Mouse (Mus musculus) heart, embryonic 13.5 days (tissue): ENCODE data around the gene Cacna2d2. TPM values are rescaled to one million over a fixed set of nuclear protein-coding genes. Genes with fewer than 3 reads are reported as not detected.

Experiments
- ATAC-seq: fragments of 200-750 bp; cut with Nextera tagmentation; 2 replicates; pipeline ENCODE4 v1.8.0; 2017; ENCODE audit warnings: moderate TSS enrichment; ENCODE audit not compliant: insufficient number of reproducible peaks, low FRiP score, low TSS enrichment; ENCODE audit errors: extremely low read depth
- H3K27ac ChIP-seq: fragments of 300-500 bp; sonication (generic); replicated peaks from 2 replicates; pipeline ENCODE4 v1.5.1; 2015; ENCODE audit warnings: moderate library complexity, mild to moderate bottlenecking, inconsistent platforms
- H3K27me3 ChIP-seq: fragments of 300-500 bp; sonication (generic); replicated peaks from 2 replicates; pipeline ENCODE4 v1.6.1; 2015; ENCODE audit warnings: mild to moderate bottlenecking, inconsistent platforms
- H3K36me3 ChIP-seq: fragments of 300-500 bp; sonication (generic); 2 replicates; pipeline ENCODE4 v1.6.1; 2015; ENCODE audit warnings: mild to moderate bottlenecking, inconsistent platforms
- H3K4me1 ChIP-seq: fragments of 300-500 bp; sonication (generic); 2 replicates; pipeline ENCODE4 v1.6.1; 2015; ENCODE audit warnings: inconsistent platforms
- H3K4me2 ChIP-seq: fragments of 300-500 bp; sonication (generic); 2 replicates; pipeline ENCODE4 v1.6.1; 2015; ENCODE audit warnings: inconsistent platforms, mild to moderate bottlenecking, moderate library complexity
- H3K4me3 ChIP-seq: fragments of 300-500 bp; sonication (generic); 2 replicates; pipeline ENCODE4 v1.5.1; 2015; ENCODE audit warnings: moderate library complexity, mild to moderate bottlenecking, inconsistent platforms
- H3K9ac ChIP-seq: fragments of 300-500 bp; sonication (generic); 2 replicates; pipeline ENCODE4 v1.6.1; 2015; ENCODE audit warnings: inconsistent platforms, mild to moderate bottlenecking, moderate library complexity
- H3K9me3 ChIP-seq: fragments of 300-500 bp; sonication (generic); 2 replicates; pipeline ENCODE4 v1.6.1; 2016; ENCODE audit warnings: inconsistent platforms
- WGBS: fragments of 180-500 bp; shearing (Covaris S2); methylation state at CpG from one replicate; pipeline ENCODE4 v1.1.7; 2015; ENCODE audit warnings: mixed read lengths; 5-methylcytosine and 5-hydroxymethylcytosine counted together
- polyA plus RNA-seq: library from polyadenylated mRNA; unstranded; fragments of >200 nt; fragmentation: Nextera tagmentation; extraction: Ambion mirVana; gene quantifications from 2 replicates; pipeline ENCODE4 v1.2.1, GENCODE M21; 2015

The Cacna2d2 gene
- polyA plus RNA-seq, 1 experiment from 2014 or later: 3.8 TPM

DNA sequence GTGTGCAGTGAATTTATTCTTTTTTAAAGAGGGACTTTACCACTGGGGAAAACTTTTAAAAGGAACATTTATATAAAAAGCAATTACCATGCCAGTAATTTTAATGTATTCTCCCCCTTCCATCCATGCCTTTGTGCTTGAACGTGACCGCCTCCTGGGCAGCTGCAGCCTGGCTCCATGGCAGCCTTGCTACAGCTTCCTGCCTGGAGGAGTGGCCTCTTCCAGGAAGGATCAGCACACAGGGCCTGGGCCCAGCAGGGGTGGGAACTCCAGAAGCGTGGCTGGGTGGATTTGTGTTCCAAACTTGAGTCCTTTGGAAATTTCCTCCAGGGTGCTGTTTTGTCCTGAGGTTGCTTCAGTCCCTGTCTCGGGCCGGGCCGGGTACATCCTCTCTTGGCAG lies 35.9 kb downstream of the Cacna2d2 start:
- no peak overlapping the region for H3K9ac ChIP-seq
- no peaks in the 10 kb centered on the region for H3K9me3 ChIP-seq
- H3K4me2 ChIP-seq: peak overlapping the region; percentile 41
- 0 out of 2 replicates have a peak, but pooled peaks cover 7% of the 10 kb centered on the region for H3K27me3 ChIP-seq
- H3K4me1 ChIP-seq: peaks cover 56% of the 10 kb centered on the region
- WGBS: 24% methylated on average over 6 of the region's 6 CpGs
- H3K4me3 ChIP-seq: no peak overlapping the region
- H3K36me3 ChIP-seq: no peaks in the 10 kb centered on the region
- no peak overlapping the region; the same call in 1 of the 2 replicates for H3K27ac ChIP-seq
- no peak for ATAC-seq

DNA sequence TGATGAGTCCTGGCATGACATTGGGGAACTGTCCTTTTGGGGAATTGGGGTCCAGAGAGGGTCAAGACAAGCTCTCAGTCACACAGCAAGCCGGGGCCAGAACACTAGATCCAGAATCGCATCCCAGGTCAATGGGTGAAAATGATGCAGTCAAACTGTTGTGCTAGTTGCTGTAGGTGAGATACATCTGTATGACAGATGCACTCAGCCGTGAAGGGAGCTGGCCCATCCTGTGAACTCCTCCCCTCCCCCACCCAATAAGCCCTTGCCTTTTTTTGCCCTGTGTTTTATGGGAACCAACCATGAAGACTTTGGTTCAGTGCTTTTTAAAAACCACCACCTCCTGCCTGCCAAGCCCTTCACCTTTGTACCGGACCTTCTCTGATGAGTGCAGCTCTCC lies 43.5 kb downstream of the Cacna2d2 start:
- no peak for ATAC-seq
- 75% methylated on average over 4 of the region's 4 CpGs for WGBS

DNA sequence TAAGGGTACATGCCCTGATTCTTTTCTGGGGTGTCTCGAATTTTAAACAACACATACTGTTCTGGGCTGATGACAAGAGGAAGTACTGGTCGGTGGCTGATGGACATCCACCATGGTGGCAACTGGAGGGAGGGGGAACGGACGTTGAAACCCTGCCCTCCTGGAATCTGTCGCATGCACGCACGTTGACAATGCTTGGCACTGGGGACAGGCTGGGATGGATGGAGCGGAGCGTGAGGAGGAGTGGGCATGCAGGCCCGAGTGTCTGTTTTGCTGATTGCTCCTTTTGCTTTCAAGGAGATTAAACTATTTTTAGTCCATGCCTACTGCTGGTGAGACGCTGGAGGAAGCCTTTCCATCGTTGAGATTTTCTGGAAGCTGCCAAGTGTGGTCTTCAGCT lies 43.9 kb downstream of the Cacna2d2 start:
- H3K4me1 ChIP-seq: peaks cover 21% of the 10 kb centered on the region
- WGBS: 28% methylated on average over 12 of the region's 12 CpGs
- ATAC-seq: no peak
- 0 out of 2 replicates have a peak overlapping the region, but pooled peaks have one; percentile 14 for H3K9ac ChIP-seq
- peak overlapping the region; percentile 42; the same call in 1 of the 2 replicates for H3K27ac ChIP-seq
- no peak overlapping the region for H3K4me3 ChIP-seq
- H3K36me3 ChIP-seq: no peaks in the 10 kb centered on the region
- H3K27me3 ChIP-seq: peaks cover 8% of the 10 kb centered on the region; the same call in 1 of the 2 replicates
- H3K9me3 ChIP-seq: no peaks in the 10 kb centered on the region
- H3K4me2 ChIP-seq: no peak overlapping the region

More for the DNA sequence above, 43.5 kb downstream of the Cacna2d2 start:
- Histone ChIP-seq H3K9me3 (no peaks in the 10 kb centered on the region), H3K4me3 (no peak overlapping the region), H3K27ac (no peak overlapping the region), H3K9ac (no peak overlapping the region), H3K4me2 (no peak overlapping the region), H3K27me3 (0 out of 2 replicates have a peak, but pooled peaks cover 7% of the 10 kb centered on the region), H3K4me1 (peaks cover 21% of the 10 kb centered on the region), H3K36me3 (no peaks in the 10 kb centered on the region)

DNA sequence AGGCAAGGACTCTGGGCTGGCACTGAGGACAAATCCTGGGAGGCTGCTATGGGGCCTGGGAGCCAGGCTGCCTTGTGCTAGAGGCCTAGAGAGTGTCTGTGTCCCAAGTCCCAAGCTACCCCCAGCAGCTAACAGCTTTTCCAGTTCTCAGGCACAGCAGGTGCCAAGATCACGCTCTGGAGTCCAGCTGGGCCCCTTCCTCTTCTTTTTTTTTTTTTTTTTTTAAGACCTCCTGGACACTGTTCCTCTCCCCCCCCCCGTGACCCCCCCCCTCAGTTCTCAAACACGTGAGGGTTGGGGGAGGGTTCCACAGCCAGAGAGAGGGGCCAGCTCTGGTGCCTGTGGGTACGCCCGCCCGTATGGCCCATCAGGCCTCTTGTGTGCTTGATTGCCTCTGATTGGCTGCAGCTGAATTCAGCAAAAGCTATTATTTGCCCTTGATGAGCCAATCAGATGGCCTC lies 45.6 kb downstream of the Cacna2d2 start:
- no peak overlapping the region for H3K4me2 ChIP-seq
- no peaks in the 10 kb centered on the region for H3K9me3 ChIP-seq
- ATAC-seq: no peak
- H3K27ac ChIP-seq: no peak overlapping the region
- 46% methylated on average over 2 of the region's 6 CpGs for WGBS
- H3K27me3 ChIP-seq: peaks cover 22% of the 10 kb centered on the region
- H3K4me1 ChIP-seq: peaks cover 21% of the 10 kb centered on the region
- H3K9ac ChIP-seq: 0 out of 2 replicates have a peak overlapping the region, but pooled peaks have one; percentile 50
- no peaks in the 10 kb centered on the region for H3K36me3 ChIP-seq
- no peak overlapping the region for H3K4me3 ChIP-seq

DNA sequence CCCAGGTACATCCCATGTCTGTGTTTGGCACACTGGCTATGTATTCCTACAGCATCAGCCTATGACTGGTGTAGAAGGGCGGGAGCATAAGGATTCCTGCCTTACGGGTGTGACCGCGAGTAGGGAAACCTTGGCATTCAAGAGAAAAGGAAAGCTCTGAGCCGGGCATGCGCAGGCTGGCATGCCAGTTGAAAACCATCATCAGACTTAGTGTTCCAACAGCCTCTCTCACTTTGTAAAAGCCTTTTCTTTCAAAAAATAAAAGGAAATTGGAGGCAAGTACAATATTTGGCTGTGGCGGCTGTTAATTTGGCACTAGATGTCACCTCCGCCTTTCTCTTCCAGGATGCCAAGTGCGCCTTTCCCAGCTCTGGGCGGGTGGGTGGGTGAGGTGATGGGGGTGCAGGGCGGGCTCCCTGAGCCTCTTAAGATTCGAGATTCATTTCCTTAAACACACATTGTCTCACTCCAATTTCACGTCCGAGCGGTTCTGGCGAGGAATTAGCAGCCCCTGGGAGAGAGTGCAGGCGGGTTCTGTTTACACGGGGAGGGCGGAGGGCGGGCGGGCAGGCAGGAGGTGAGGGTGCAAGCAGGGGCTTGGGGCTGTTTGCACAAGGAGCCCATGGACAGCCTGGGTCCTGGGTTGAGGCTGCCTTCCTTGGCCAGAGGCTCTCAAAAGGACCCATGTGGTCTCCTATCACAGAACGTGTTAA lies 49.5 kb downstream of the Cacna2d2 start:
- Histone ChIP-seq H3K4me1 (peaks cover 20% of the 10 kb centered on the region), H3K9me3 (no peaks in the 10 kb centered on the region), H3K27me3 (peaks cover 50% of the 10 kb centered on the region), H3K36me3 (no peaks in the 10 kb centered on the region), H3K9ac (no peak overlapping the region), H3K27ac (no peak overlapping the region), H3K4me2 (no peak overlapping the region), H3K4me3 (no peak overlapping the region)
- ATAC-seq: no peak
- 50% methylated on average over 22 of the region's 22 CpGs for WGBS

DNA sequence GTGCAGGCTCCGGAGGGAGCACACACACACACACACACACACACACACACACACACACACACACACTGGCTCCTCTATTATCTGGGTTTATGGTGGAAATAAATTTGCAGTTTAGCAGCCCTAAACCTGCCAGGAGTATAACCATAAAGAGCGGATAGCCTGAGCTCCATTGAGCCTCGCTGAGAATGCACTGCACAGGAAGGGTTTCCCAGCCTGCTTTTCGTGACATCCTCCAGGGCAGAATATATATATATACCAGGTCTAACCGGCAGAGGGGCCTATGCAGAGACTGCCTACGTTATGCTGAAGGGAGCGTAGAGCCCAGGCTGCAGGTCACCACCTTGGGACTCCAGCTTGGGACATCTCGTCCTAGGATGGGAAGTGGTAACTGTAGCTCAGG lies 52.0 kb downstream of the Cacna2d2 start:
- Histone ChIP-seq H3K4me3 (no peak overlapping the region), H3K36me3 (no peaks in the 10 kb centered on the region), H3K9ac (no peak overlapping the region), H3K9me3 (no peaks in the 10 kb centered on the region), H3K27ac (no peak overlapping the region), H3K4me1 (peaks cover 15% of the 10 kb centered on the region), H3K27me3 (peaks cover 53% of the 10 kb centered on the region), H3K4me2 (no peak overlapping the region)
- 52% methylated on average over 8 of the region's 8 CpGs for WGBS
- ATAC-seq: no peak

DNA sequence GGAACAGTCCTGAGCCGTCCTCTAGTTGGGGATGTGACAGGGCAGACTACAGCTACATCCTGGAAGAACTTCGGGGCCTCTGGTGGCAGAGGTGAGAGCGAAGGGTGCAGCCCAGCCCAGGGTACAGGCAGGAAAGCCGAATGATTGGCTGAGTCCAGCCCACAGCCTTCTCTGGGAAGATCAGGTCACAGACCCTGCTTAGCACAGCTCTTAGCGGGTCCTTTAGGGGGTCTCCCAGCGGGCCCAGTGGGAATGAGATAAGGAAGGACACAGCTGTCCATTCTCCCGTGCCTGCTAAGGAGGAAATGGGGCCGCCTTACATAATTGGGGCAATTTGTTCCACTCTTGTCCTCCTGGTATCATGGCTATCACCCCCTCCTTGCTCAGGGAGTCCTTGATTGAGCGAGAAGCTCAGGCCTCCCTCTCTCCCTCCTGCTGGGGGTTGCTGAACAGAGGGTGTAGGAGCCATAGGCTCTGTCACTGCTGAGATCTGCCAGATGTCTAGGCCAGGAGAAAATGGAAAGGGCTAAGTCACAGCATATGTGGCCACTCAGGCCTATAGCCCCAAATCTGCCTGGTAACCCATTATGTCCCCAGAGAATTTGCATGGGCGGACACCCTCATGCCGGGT lies 52.6 kb downstream of the Cacna2d2 start:
- WGBS: 36% methylated on average over 11 of the region's 11 CpGs
- Histone ChIP-seq H3K4me2 (no peak overlapping the region), H3K9ac (peak overlapping the region; percentile 33; the same call in 1 of the 2 replicates), H3K27me3 (peaks cover 53% of the 10 kb centered on the region), H3K9me3 (no peaks in the 10 kb centered on the region), H3K4me3 (no peak overlapping the region), H3K36me3 (no peaks in the 10 kb centered on the region), H3K4me1 (peaks cover 15% of the 10 kb centered on the region), H3K27ac (no peak overlapping the region)
- no peak for ATAC-seq

DNA sequence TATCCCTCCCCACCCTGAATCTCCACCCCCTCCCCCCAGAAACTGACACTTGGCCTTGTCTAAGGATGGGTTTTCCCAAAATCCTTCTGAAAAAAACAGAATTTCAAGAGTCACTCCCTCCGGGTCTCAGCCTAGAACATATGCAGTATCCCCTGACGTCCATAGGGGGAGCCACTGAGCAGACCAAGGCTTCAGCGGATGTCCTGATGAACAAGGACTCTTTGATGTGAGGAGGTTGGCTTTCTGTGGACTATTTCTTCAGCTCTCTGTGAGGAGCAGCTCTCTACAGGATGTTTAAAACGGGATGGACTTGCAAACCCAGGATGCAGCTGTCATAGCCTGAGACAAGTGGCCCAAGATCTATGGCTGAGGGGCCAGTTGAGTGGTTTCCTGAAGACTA lies 53.1 kb downstream of the Cacna2d2 start:
- Histone ChIP-seq H3K4me2 (no peak overlapping the region), H3K9ac (no peak overlapping the region), H3K36me3 (no peaks in the 10 kb centered on the region), H3K27me3 (peaks cover 49% of the 10 kb centered on the region), H3K4me1 (peaks cover 15% of the 10 kb centered on the region), H3K27ac (no peak overlapping the region), H3K4me3 (no peak overlapping the region), H3K9me3 (no peaks in the 10 kb centered on the region)
- no peak for ATAC-seq
- WGBS: 30% methylated on average over 4 of the region's 4 CpGs

DNA sequence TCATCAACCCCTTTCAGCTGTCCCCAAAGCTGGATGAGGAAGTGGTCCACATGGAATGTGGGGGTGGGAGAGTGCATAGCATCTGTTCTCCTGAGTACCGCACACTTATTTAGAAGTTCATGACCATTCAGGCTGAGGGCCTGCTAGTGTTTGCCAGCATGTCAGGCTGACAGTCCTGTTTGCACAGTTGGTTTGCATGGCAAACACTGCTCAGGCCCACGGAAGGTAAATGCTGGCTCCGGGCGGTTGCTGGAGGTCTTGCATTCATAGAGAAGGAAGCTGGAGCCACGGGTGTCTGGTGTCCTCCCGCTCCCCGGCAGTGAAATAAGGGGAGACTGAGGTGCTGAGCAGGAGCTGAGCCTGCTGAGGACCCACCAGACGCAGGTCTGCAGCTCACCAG lies 53.7 kb downstream of the Cacna2d2 start:
- Histone ChIP-seq H3K9me3 (no peaks in the 10 kb centered on the region), H3K27ac (no peak overlapping the region), H3K36me3 (no peaks in the 10 kb centered on the region), H3K4me2 (no peak overlapping the region), H3K4me3 (no peak overlapping the region), H3K27me3 (peaks cover 46% of the 10 kb centered on the region), H3K4me1 (peaks cover 15% of the 10 kb centered on the region), H3K9ac (no peak overlapping the region)
- WGBS: 74% methylated on average over 8 of the region's 8 CpGs
- ATAC-seq: no peak

DNA sequence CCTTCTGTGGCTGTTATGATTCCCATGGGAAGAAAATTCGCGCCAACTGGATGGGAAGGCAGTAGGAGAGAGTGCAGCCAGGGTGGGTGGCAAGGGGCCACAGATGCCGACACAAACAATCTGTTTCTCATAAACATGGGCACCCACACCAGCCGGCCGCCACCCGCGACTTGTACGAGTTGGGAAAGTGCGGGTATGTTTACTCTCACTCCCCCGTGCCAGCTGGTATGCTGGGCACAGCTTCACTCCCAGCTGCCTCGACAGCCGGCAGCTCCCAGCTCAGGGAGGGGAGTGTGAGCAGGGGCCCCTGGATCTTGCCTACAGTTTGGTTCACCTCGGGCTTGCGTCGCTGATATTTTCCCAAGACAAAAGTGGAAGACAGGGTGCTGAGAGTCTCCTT lies 57.3 kb downstream of the Cacna2d2 start:
- H3K4me3 ChIP-seq: no peak overlapping the region
- H3K36me3 ChIP-seq: no peaks in the 10 kb centered on the region
- peaks cover 14% of the 10 kb centered on the region for H3K4me1 ChIP-seq
- H3K27ac ChIP-seq: no peak overlapping the region
- no peak overlapping the region for H3K9ac ChIP-seq
- H3K27me3 ChIP-seq: peaks cover 16% of the 10 kb centered on the region
- no peak for ATAC-seq
- H3K4me2 ChIP-seq: no peak overlapping the region
- H3K9me3 ChIP-seq: no peaks in the 10 kb centered on the region
- WGBS: 55% methylated on average over 15 of the region's 15 CpGs

DNA sequence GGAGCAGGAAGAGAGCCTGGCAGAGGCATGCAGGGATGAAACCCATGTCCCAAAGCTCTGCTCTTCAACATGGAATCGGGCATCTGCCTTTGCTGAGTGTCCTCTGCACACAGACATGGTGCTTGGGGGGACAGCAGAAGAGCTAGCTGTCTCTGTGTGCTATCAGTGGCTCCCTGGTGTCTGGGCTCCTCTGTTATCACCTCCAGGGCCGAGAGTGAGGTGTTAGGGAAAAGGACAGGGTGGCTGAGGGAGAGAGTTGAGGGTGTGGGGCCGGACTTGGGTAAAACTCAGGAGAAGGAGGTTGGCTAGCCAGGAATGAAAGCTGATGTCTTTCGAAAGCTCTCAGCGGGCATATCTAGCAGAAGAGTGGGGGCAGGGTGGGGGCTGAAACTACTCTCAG lies 63.5 kb downstream of the Cacna2d2 start:
- Histone ChIP-seq H3K36me3 (no peaks in the 10 kb centered on the region), H3K4me2 (0 out of 2 replicates have a peak overlapping the region, but pooled peaks have one; percentile 0), H3K9ac (no peak overlapping the region), H3K27ac (peak overlapping the region; percentile 80), H3K27me3 (no peaks in the 10 kb centered on the region), H3K4me1 (peaks cover 42% of the 10 kb centered on the region), H3K9me3 (no peaks in the 10 kb centered on the region), H3K4me3 (no peak overlapping the region)
- WGBS: 14% methylated on average over 5 of the region's 5 CpGs
- peak; percentile 48; the same call in 1 of the 2 replicates for ATAC-seq
